Mouse (Mus musculus): Measurements from ENCODE around the gene Hes5. TPM values are rescaled to one million over a fixed set of nuclear protein-coding genes. Genes with fewer than 3 reads are reported as not detected.

Hes5 gene
- polyA plus RNA-seq, 1 experiment from 2014 or later = 123 TPM

DNA sequence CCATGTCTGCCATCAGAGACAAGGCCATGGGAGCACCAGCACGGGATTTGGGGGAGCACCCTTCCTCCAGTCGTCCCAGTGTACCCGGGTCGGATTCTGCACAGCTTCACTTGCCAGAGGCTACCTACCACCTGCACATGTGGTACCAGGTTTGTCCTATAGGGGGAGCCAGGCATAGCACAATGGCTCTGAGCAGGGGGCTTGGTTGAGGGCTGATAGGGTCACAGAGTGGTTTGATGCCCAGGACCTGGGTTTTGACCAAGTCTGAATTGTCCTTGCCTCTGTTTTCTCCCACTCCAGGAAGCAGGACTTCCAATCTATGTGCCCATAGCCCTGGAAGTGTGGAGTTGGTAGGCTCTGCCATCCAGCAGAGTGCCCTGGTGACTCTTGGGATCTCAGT, 35.3 kb upstream of the Hes5 start:
- Histone ChIP-seq H3K9ac (replicated peaks; ENCODE audit: low read length) (no peak overlapping the region), H3K4me3 (replicated peaks; ENCODE audit: low read depth, low read length) (no peak overlapping the region), H3K4me2 (ENCODE audit: low read length) (no peak overlapping the region), H3K27me3 (ENCODE audit: control insufficient read depth, insufficient read depth, low read length) (no peaks in the 10 kb centered on the region), H3K27ac (replicated peaks; ENCODE audit: low read depth, low read length) (no peak overlapping the region), H3K4me1 (ENCODE audit: control insufficient read depth, insufficient read depth, low read length) (no peaks in the 10 kb centered on the region), H3K9me3 (ENCODE audit: control insufficient read depth, low read length) (no peaks in the 10 kb centered on the region), H3K36me3 (ENCODE audit: control insufficient read depth, insufficient read depth, low read length) (no peaks in the 10 kb centered on the region)
- DNase-seq (no peak), ATAC-seq (ENCODE audit: low FRiP score, low TSS enrichment) (no peak)
- 55% methylated on average over 4 of the region's 4 CpGs for WGBS

DNA sequence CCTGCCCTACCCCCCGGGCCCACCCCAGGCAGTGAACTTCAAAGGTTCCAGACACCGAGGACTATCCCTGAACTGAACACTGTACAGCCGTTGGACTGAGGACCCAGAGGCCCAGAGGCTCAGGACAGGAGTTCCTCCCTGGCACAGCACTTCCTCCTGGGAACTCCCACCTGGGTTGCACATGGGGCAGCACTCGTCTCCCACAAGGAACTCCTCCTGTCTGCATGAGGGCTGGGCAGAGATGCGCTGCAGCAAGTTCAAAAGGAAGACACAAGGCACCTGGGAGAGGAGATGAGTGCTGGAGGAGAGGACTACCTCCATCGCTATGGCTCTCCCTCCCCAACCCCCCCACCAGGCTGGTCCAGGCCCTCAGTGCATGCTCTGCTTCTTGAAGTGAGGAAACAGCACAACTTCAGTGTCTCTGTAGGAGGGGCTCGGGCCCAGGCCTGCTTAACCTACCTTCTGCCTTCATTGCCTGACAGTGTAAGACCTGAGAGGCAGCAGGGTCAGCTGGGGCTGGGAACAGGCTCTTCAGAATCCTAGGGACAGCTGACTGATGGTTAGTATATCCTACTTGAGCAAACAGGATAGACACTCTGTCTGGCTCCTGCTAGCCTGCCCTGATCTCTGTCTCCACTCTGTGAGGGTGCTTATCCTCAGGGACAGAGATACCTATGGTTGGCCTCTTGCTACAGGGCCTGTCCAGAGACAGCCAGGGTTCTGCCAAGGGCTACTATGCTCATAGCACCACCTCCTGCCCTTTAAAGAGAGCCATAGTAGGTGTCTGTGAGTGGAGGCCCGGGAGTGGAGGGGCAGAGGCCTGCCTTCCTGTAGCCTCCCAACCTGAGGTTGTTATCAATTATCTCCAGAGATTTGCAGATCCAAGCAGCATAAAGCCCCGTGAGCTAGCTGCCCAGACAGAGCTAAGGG, 33.5 kb upstream of the Hes5 start:
- H3K4me3 ChIP-seq (replicated peaks; ENCODE audit: low read depth, low read length) = no peak overlapping the region
- DNase-seq = no peak
- H3K27ac ChIP-seq (replicated peaks; ENCODE audit: low read depth, low read length) = no peak overlapping the region
- H3K4me2 ChIP-seq (ENCODE audit: low read length) = no peak overlapping the region
- H3K9ac ChIP-seq (replicated peaks; ENCODE audit: low read length) = no peak overlapping the region
- 77% methylated on average over 9 of the region's 9 CpGs for WGBS
- H3K9me3 ChIP-seq (ENCODE audit: control insufficient read depth, low read length) = no peaks in the 10 kb centered on the region
- no peak for ATAC-seq (ENCODE audit: low FRiP score, low TSS enrichment)
- H3K27me3 ChIP-seq (ENCODE audit: control insufficient read depth, insufficient read depth, low read length) = no peaks in the 10 kb centered on the region
- H3K4me1 ChIP-seq (ENCODE audit: control insufficient read depth, insufficient read depth, low read length) = no peaks in the 10 kb centered on the region
- H3K36me3 ChIP-seq (ENCODE audit: control insufficient read depth, insufficient read depth, low read length) = no peaks in the 10 kb centered on the region

DNA sequence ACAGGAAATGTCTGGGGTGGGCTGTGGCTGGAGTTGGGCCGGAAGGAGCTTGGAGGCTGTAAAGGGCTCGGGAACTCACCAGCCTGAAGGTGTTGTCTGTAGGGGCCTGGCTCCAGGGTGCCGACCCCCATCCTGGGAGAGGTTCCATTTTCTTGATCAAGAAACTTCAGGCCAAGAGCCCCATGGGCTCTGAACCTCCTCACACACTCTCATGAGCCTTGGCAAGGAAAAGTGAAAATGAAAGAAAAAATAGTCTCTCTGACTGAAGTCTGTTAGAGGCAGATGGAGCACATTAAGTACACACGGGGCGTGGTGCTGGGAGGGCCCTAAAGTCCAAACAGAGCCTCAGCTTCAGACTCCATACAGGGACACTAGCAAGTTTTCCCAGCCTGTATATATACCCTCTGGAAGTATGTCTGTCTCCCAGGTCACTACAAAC, 32.8 kb upstream of the Hes5 start:
- Histone ChIP-seq H3K4me2 (ENCODE audit: low read length) (no peak overlapping the region), H3K27ac (replicated peaks; ENCODE audit: low read depth, low read length) (no peak overlapping the region), H3K9ac (replicated peaks; ENCODE audit: low read length) (no peak overlapping the region), H3K4me1 (ENCODE audit: control insufficient read depth, insufficient read depth, low read length) (no peaks in the 10 kb centered on the region), H3K36me3 (ENCODE audit: control insufficient read depth, insufficient read depth, low read length) (no peaks in the 10 kb centered on the region), H3K27me3 (ENCODE audit: control insufficient read depth, insufficient read depth, low read length) (no peaks in the 10 kb centered on the region), H3K9me3 (ENCODE audit: control insufficient read depth, low read length) (no peaks in the 10 kb centered on the region), H3K4me3 (replicated peaks; ENCODE audit: low read depth, low read length) (no peak overlapping the region)
- DNase-seq (no peak), ATAC-seq (ENCODE audit: low FRiP score, low TSS enrichment) (no peak)
- WGBS = 75% methylated on average over 5 of the region's 5 CpGs

DNA sequence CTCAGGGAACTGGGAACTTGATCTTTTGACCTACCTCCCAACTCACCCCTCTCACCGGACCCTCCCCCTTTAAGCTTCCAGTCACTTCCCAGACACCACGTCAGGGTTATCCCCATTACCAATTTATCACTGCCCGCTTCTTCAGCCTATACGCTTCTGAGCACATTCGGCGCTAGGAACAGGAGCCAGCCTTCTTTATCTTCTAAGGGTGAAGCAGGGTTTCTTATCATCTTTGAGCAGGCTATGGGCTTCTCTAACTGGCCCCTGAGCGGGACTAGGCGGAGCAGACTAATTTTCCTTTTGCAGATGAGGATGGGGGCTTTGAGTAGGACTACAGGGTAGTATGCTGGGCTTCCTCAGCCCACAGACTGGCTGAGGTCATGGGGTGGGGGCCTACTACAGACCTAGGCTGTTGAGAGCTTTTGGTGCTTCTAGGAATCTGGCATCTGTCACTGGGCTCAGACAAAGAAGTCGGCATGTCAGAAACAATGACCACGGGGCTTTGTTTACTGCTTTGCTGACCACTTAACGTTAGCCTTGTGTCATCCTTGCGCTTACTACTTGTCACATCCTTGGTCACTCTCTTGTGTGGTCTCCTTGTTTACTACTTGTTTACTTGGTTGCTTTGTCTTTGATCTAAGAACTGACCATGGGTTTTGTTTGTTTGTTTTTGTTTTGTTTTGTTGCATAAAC, 32.2 kb upstream of the Hes5 start, which contains the start of gene Tnfrsf14:
Tnfrsf14 (minus strand) TSS at position 169 of the 693 bp plus-strand sequence.
- Histone ChIP-seq H3K4me2 (ENCODE audit: low read length) (no peak within 1 kb of the TSS), H3K4me3 (replicated peaks; ENCODE audit: low read depth, low read length) (no peak within 1 kb of the TSS), H3K36me3 (ENCODE audit: control insufficient read depth, insufficient read depth, low read length) (no peaks in the 10 kb centered on the region), H3K27me3 (ENCODE audit: control insufficient read depth, insufficient read depth, low read length) (no peaks in the 10 kb centered on the region), H3K4me1 (ENCODE audit: control insufficient read depth, insufficient read depth, low read length) (no peaks in the 10 kb centered on the region; the same call in 1 of the 2 replicates), H3K9ac (replicated peaks; ENCODE audit: low read length) (no peak within 1 kb of the TSS), H3K9me3 (ENCODE audit: control insufficient read depth, low read length) (no peaks in the 10 kb centered on the region), H3K27ac (replicated peaks; ENCODE audit: low read depth, low read length) (no peak within 1 kb of the TSS)
- no peak for ATAC-seq (ENCODE audit: low FRiP score, low TSS enrichment)
- WGBS = 56% methylated on average over 12 of the region's 12 CpGs
- DNase-seq = no peak

DNA sequence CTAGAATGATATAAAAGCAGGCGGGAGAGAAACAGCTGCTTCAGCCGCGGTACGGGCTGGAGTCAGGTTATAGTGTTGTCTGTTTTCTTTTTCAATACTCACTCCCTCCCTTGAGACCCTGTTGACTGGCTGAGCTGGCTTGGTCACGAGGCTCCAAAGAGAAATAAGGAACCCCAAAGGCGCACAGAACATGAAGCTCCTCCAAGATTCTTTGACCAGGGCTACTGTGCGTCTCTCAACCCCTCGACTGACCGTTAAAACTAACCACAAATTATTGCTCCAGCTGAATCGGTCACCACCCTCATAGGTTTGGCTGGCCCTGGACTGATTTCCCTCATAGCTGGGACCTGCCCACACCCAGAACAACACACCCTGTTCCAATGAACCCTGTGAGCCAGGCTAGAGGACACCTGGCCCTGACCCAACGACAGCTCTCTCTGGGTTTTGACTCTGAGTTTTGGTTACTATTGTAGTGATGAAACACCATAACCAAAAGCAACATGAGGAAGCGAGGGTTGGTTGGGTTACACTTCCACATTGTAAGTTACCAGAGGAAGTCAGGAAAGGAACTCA, 31.5 kb upstream of the Hes5 start:
- 88% methylated on average over 12 of the region's 12 CpGs for WGBS

DNA sequence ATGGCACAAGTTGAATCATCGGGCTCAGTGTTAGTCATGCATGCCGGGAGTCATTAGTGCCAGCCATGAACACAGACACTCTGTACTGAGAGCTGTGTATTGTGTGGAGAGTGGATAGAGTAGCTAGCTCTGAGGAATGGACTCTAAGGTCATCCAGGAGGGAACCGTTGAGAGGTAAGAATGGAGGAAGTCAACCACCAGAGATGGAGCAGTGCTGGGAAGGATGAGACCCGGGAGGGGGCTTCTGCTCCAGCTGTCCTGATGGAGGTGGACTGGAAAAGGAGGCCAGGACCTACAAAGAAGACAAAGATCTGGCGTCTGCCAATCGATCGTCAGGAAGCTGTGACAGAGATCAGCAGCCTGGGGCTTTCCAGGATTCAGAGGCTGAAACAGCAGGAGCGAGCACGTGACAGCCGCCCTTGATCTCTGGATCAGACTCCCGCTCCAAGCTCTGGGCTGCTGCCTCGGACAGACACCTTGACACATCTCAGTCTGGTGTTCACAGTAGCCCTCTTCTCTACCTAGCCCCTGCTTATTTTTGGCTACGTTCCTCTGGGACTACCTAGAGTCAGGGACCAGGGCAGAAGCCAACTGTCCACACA, 27.3 kb upstream of the Hes5 start:
- WGBS = 50% methylated on average over 13 of the region's 13 CpGs
- no peak for ATAC-seq (ENCODE audit: low FRiP score, low TSS enrichment)

More for the DNA sequence above, 31.5 kb upstream of the Hes5 start:
- DNase-seq (no peak), ATAC-seq (ENCODE audit: low FRiP score, low TSS enrichment) (no peak)
- H3K36me3 ChIP-seq (ENCODE audit: control insufficient read depth, insufficient read depth, low read length) = no peaks in the 10 kb centered on the region
- H3K27me3 ChIP-seq (ENCODE audit: control insufficient read depth, insufficient read depth, low read length) = no peaks in the 10 kb centered on the region
- no peak overlapping the region for H3K4me2 ChIP-seq (ENCODE audit: low read length)
- no peaks in the 10 kb centered on the region; the same call in 1 of the 2 replicates for H3K4me1 ChIP-seq (ENCODE audit: control insufficient read depth, insufficient read depth, low read length)
- no peaks in the 10 kb centered on the region for H3K9me3 ChIP-seq (ENCODE audit: control insufficient read depth, low read length)
- no peak overlapping the region for H3K9ac ChIP-seq (replicated peaks; ENCODE audit: low read length)
- H3K4me3 ChIP-seq (replicated peaks; ENCODE audit: low read depth, low read length) = no peak overlapping the region
- H3K27ac ChIP-seq (replicated peaks; ENCODE audit: low read depth, low read length) = no peak overlapping the region

DNA sequence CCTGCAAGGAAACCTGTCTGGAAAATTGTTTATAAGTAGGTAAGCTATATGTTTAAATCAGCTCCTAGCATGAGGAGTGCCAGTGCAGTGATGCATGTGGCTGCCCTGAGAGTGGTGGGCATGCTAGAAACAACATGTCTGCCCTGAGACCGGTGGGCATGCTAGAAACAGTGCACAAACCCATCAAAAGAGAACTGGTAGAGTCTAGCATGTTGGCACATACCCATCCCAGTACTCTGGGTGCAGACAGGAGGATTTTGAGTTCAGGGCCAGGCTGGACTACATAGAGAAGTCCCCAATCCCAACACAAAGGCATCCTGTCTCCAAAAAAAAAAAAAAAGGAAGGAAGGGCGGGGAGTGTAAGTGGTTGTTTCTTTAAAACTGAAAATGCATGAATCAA, 25.9 kb upstream of the Hes5 start:
- WGBS = 95% methylated on average over 2 of the region's 2 CpGs
- Histone ChIP-seq H3K4me3 (replicated peaks; ENCODE audit: low read depth, low read length) (no peak overlapping the region), H3K9me3 (ENCODE audit: control insufficient read depth, low read length) (no peaks in the 10 kb centered on the region), H3K4me2 (ENCODE audit: low read length) (no peak overlapping the region), H3K36me3 (ENCODE audit: control insufficient read depth, insufficient read depth, low read length) (no peaks in the 10 kb centered on the region), H3K27me3 (ENCODE audit: control insufficient read depth, insufficient read depth, low read length) (no peaks in the 10 kb centered on the region), H3K9ac (replicated peaks; ENCODE audit: low read length) (no peak overlapping the region), H3K4me1 (ENCODE audit: control insufficient read depth, insufficient read depth, low read length) (no peaks in the 10 kb centered on the region; the same call in 1 of the 2 replicates), H3K27ac (replicated peaks; ENCODE audit: low read depth, low read length) (no peak overlapping the region)
- ATAC-seq (ENCODE audit: low FRiP score, low TSS enrichment) = no peak
- no peak for DNase-seq

More for the DNA sequence above, 27.3 kb upstream of the Hes5 start:
- Histone ChIP-seq H3K4me3 (replicated peaks; ENCODE audit: low read depth, low read length) (no peak overlapping the region), H3K9ac (replicated peaks; ENCODE audit: low read length) (no peak overlapping the region; the same call in 1 of the 2 replicates), H3K27me3 (ENCODE audit: control insufficient read depth, insufficient read depth, low read length) (no peaks in the 10 kb centered on the region), H3K4me2 (ENCODE audit: low read length) (no peak overlapping the region), H3K36me3 (ENCODE audit: control insufficient read depth, insufficient read depth, low read length) (no peaks in the 10 kb centered on the region), H3K4me1 (ENCODE audit: control insufficient read depth, insufficient read depth, low read length) (no peaks in the 10 kb centered on the region; the same call in 1 of the 2 replicates), H3K9me3 (ENCODE audit: control insufficient read depth, low read length) (no peaks in the 10 kb centered on the region), H3K27ac (replicated peaks; ENCODE audit: low read depth, low read length) (no peak overlapping the region)
- DNase-seq = no peak

DNA sequence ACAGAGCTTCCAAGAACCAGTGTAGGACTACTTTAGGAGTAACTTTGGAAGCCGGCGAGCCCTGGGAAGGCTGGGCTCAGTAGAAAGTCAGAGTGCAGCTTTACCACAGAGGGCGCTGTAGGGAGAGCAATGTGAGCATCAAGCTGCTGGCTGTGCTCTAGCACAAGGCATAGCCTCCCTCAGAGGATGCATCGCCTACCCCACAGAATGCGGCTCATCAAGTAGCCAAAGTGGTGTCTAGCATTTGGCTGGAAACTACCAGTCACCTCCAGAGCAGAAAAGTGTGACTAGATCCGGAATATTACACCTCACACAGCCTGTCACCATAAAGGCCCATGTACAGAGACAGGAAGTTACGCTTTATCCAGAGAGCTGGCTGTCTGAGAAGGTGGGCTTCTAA, 24.9 kb upstream of the Hes5 start:
- Histone ChIP-seq H3K4me3 (replicated peaks; ENCODE audit: low read depth, low read length) (no peak overlapping the region), H3K27me3 (ENCODE audit: control insufficient read depth, insufficient read depth, low read length) (no peaks in the 10 kb centered on the region), H3K27ac (replicated peaks; ENCODE audit: low read depth, low read length) (no peak overlapping the region), H3K9me3 (ENCODE audit: control insufficient read depth, low read length) (no peaks in the 10 kb centered on the region), H3K9ac (replicated peaks; ENCODE audit: low read length) (no peak overlapping the region), H3K4me2 (ENCODE audit: low read length) (no peak overlapping the region), H3K36me3 (ENCODE audit: control insufficient read depth, insufficient read depth, low read length) (no peaks in the 10 kb centered on the region), H3K4me1 (ENCODE audit: control insufficient read depth, insufficient read depth, low read length) (no peaks in the 10 kb centered on the region; the same call in 1 of the 2 replicates)
- no peak for DNase-seq
- ATAC-seq (ENCODE audit: low FRiP score, low TSS enrichment) = no peak
- 80% methylated on average over 7 of the region's 7 CpGs for WGBS
